Mouse (Mus musculus) layer of hippocampus, postnatal 36 days (tissue): ENCODE data around the gene Capzb. TPM values are rescaled to one million over a fixed set of nuclear protein-coding genes. Genes with fewer than 3 reads are reported as not detected.

Source experiments
- DNase-seq, 2 experiments: peaks; one replicate each; pipeline ENCODE4 v3.0.0; 2022
- total RNA-seq, 2 experiments: library from RNA; stranded (reverse); gene quantifications; 2 replicates each; pipeline ENCODE4 v1.2.3; 2021

Gene Capzb
- total RNA-seq, 2 experiments from 2014 or later = 417 to 423 TPM

- no peak for DNase-seq
Observed at GRCm38 (mm10) chr4:139238612-139239011, 45.9 kb downstream of the Capzb start.

GRCm38 (mm10) chr4:139240334-139240733 is 47.6 kb downstream of the Capzb start:
- DNase-seq = no peak

- DNase-seq = no peak
Observed at GRCm38 (mm10) chr4:139241678-139242606, 49.2 kb downstream of the Capzb start.

- no peak for DNase-seq
Observed at GRCm38 (mm10) chr4:139242607-139242955, 49.9 kb downstream of the Capzb start.

- no peak for DNase-seq
Observed at GRCm38 (mm10) chr4:139244176-139244575, 51.5 kb downstream of the Capzb start.

GRCm38 (mm10) chr4:139244766-139245165 is 52.1 kb downstream of the Capzb start:
- no peak for DNase-seq

GRCm38 (mm10) chr4:139245534-139245933 is 52.8 kb downstream of the Capzb start:
- DNase-seq = no peak

- DNase-seq = no peak
Observed at GRCm38 (mm10) chr4:139246130-139246877, 53.6 kb downstream of the Capzb start.

GRCm38 (mm10) chr4:139247966-139248365 is 55.3 kb downstream of the Capzb start:
- no peak for DNase-seq

- DNase-seq = no peak
Observed at GRCm38 (mm10) chr4:139248736-139249135, 56.0 kb downstream of the Capzb start.

GRCm38 (mm10) chr4:139250043-139250442 is 57.3 kb downstream of the Capzb start:
- DNase-seq = no peak

GRCm38 (mm10) chr4:139250886-139251285 is 58.2 kb downstream of the Capzb start:
- DNase-seq = no peak

GRCm38 (mm10) chr4:139252051-139252760 is 59.5 kb downstream of the Capzb start:
- peak; percentile 68 to 78 for DNase-seq

- no peak for DNase-seq
Observed at GRCm38 (mm10) chr4:139253206-139253605, 60.5 kb downstream of the Capzb start.

- DNase-seq = no peak
Observed at GRCm38 (mm10) chr4:139256146-139256545, 63.4 kb downstream of the Capzb start.

GRCm38 (mm10) chr4:139256708-139257107 is 64.0 kb downstream of the Capzb start:
- no peak for DNase-seq

GRCm38 (mm10) chr4:139258621-139259301 is 66.1 kb downstream of the Capzb start:
- no peak for DNase-seq

- DNase-seq = no peak
Observed at GRCm38 (mm10) chr4:139259302-139259871, 66.7 kb downstream of the Capzb start.

- no peak for DNase-seq
Observed at GRCm38 (mm10) chr4:139262981-139263380, 70.3 kb downstream of the Capzb start.

- DNase-seq = no peak
Observed at GRCm38 (mm10) chr4:139265783-139266499, 73.2 kb downstream of the Capzb start.

- no peak for DNase-seq
Observed at GRCm38 (mm10) chr4:139266500-139266865, 73.8 kb downstream of the Capzb start.
